Mouse (Mus musculus) central nervous system, embryonic 18 days (tissue): Measurements from ENCODE around the gene Impg1. TPM values are rescaled to one million over a fixed set of nuclear protein-coding genes. Genes with fewer than 3 reads are reported as not detected.

Experiments
- polyA plus RNA-seq: library from polyadenylated mRNA; depleted of rRNA; stranded (reverse); fragments of >200 nt; gene quantifications from 2 replicates; pipeline ENCODE4 v1.2.3, GENCODE M21; 2012; rRNA removed

Impg1 gene
- polyA plus RNA-seq = 0.03 TPM in 1 of 2 replicates, not detected in the other

DNA sequence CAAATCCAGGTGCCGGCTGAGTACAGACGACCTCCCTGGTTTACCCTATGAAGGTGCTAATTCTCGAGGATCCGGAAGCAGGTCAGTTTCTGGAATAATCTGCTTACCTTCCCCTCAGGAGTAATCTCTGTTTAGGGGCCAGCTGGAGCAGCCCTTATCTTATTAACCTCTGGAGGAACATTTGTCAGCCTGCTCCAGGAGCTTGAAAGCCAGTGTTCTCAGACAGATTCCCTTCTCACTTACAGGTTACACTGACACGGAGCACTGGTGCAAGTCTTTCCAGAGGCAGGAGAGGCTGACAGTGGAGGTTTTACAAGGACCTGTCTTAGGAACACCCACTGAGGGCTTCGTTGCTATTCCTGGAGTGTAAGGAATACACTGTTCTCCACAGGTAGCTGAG, at the start of gene Impg1:
TSS of gene Impg1 (minus strand) at position 101 of the 400 bp plus-strand sequence.

